Mouse (Mus musculus): ENCODE measurements around the gene Slc6a19.
"Not testable (repeated sequence)": the region's sequence is repeated elsewhere in the genome, so short reads cannot be mapped to it uniquely, and the experiment has no call there.

The Slc6a19 gene

DNA sequence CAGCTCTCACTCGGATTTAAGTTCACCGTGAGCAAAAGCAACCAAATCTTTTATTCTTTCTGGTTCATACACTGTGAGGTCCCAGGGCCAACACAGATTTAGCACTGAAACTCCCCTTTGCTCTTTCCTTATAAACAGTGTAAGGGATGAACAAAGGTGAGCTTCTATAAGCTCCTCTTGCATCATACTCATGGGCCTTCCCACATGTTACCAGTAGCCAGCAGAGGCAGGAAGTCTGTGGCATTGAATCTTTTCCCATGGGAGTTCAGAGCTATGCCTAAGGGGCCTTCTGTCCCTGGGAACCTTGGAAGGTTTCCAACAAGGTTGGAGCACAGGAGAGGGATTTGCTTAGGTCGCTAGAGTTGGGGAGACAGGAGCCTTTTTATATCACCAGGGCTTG is 7.6 kb upstream of the Slc6a19 start:
- DNase-seq (ENCODE audit: low read depth) = no peak

DNA sequence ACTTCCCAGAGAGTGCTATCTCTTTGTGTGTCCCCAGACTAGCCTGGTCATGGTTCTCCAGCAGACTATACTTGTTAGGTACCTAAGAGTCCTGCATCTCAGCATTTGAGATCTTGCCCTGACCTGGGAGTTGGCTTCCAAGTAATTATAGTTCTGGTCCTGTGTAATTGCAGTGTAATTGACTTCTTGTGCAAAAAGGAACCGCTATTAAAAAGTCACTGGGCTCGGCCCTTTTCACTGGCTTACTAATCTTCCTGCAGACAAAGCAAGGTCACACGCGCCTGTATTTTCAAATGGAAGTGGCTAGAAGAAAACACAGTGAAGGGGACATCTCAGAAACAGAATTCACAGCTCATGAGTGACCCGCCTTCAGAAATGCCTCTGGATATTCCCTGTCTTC is 7.1 kb upstream of the Slc6a19 start:
- no peak for DNase-seq (ENCODE audit: low read depth)

GRCm38 (mm10) chr13:73711221-73711620 is 6.6 kb upstream of the Slc6a19 start:
- no peak for DNase-seq (ENCODE audit: low read depth)

GRCm38 (mm10) chr13:73709491-73709890 is 4.8 kb upstream of the Slc6a19 start:
- DNase-seq (ENCODE audit: low read depth) = peak; percentile 8

DNA sequence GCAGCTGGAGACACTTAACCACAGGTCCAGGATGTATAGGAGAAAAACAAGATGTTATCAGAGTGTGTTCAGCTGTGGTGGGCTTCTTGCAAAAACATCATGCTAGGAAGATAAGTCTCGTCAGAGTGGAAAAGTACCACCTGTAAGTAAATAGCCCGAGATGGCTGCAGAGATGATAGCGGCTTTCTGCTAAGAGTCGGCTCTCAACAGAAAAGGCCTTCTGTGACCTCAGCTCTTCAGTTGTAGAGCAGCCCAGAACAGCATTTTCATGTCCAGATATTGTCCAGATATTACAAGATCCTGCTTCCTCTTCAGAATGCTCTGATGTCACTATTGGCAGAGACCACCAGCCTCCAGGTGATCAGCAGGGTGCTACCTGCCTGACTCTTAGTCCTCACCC is 1.2 kb downstream of the Slc6a19 start:
- not testable (repeated sequence) for DNase-seq (ENCODE audit: low read depth)

DNA sequence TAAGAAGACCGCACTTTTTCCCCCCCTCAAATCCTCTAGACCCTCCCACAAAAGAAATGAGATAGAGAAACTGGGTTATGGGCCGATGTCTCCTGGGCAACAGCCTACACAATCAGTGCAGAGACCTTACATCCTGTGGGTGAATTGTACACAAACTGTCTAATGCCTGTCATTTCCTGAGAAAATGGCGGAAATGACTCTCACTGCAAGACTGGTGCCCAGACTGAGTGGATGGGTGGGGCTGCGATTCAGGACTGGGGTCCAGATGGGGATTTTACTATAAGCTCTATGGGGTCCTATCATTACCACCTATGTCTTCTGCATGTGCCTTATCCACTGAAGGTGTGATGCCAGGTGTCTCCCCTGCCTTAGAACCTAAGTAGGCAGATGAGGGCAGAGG is 1.9 kb downstream of the Slc6a19 start:
- no peak for DNase-seq (ENCODE audit: low read depth)

DNA sequence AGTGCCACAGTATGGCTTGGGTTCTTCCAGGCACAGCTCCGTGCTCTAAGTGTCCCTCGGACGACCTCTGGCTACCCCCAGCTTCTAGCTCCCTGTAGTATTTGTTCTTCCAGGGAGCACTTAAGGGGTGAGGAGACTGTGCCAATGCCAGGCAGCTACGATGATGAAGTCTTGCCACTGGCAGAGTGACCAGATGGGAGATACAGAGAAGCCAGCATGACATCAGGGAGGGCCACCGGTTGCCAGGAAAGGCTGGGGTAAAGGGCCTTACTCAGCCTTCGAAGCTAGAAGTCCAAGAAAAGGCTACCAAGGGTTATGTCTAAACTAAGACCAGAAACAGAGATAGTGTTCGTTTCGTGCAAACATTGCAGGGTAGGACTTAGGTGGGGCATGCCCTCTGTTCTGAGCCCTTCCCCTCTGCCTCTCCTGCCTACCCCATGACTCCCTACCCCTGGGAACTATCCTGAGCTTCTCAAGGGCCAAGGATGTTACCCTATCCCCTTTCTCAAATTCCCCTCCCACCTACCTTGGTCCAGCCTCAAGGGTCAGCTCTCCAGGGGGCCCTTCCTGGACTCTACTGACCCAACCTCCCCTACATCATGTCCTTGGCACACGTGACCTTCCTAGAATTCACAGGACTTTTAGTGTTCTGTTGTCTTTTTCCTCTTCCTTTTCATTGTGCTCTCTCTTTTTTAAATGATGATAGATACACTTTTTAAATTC is 3.3 kb downstream of the Slc6a19 start:
- DNase-seq (ENCODE audit: low read depth) = no peak

- DNase-seq (ENCODE audit: low read depth) = no peak
These were observed 4.1 kb downstream of the Slc6a19 start for GRCm38 (mm10) chr13:73700554-73700953.

- DNase-seq (ENCODE audit: low read depth) = no peak
These were observed 5.0 kb downstream of the Slc6a19 start for GRCm38 (mm10) chr13:73699714-73700113.

GRCm38 (mm10) chr13:73696529-73696928 is 8.1 kb downstream of the Slc6a19 start:
- DNase-seq (ENCODE audit: low read depth) = no peak

GRCm38 (mm10) chr13:73694972-73695371 is 9.7 kb downstream of the Slc6a19 start:
- no peak for DNase-seq (ENCODE audit: low read depth)

- DNase-seq (ENCODE audit: low read depth) = no peak
These were observed 11.3 kb downstream of the Slc6a19 start for GRCm38 (mm10) chr13:73693333-73693732.

DNA sequence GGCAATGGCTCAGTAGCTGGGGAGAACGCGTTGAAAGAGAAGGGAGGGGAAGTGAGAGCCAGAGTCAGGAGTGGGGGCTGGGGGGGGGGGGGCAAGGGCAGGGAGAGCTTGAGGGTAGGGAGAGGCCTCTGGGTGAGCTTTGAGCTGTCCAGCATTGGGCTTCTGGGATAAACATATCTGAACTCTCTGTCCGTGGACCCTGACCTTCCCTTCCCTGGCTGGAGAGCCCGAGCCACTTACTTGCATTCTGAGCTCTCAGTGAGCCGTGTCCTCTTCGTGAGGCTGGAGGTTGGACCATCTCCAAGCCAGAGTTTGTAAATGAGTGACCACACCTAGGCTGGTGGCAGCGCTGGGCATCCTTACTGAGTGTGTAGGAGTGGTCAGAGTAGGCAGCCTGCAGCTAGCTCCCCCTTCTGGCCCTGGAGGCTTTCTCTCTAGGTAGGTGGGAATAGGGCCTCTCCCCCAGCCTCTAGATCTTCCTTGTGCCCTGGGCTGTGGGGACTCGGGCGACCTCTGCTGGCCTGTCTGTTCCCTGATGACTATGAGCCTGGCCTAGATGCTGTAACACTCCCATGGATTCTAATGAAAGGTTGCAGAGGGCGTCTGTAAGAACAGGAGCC is 12.3 kb downstream of the Slc6a19 start:
- peak; percentile 42 for DNase-seq (ENCODE audit: low read depth)

DNA sequence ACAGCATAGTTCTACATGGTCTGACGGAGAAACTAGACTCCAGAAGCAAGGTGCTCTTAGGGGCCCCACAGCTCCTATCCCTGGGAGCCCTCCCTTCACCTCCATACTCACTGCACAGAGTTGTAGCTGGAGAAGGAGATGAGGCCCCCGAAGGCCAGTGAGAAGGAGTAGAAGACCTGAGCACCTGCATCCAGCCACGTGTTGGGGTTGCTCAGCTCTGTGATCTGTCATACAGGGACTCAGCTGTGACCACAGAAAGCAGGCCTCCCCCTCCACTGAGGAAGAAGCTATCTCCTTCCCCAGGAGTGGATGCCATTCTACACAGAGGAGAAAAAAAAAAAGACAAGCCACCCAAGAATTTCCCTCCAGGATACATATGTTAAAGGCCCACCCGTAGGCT is 15.7 kb downstream of the Slc6a19 start:
- no peak for DNase-seq (ENCODE audit: low read depth)

DNA sequence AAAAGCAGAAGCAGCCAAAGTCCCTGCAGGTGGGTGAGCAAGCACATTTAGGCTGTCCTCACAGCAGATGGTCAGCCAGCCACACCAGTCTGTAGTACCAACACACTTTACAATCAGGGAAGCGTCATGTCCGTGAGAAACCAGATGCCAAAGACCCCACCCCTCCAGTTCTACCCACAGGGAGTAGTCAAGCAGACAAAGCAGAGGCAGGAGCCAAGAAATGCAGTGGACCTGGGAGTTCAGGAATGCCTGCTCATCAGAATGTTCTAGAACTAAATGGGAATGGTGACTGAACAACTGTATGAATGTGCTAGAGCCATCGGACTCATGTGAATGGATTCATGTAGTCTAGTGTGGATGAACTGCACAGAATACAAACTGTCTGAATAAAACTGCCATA is 17.1 kb downstream of the Slc6a19 start:
- DNase-seq (ENCODE audit: low read depth) = no peak

GRCm38 (mm10) chr13:73685502-73685901 is 19.2 kb downstream of the Slc6a19 start:
- DNase-seq (ENCODE audit: low read depth) = no peak

DNA sequence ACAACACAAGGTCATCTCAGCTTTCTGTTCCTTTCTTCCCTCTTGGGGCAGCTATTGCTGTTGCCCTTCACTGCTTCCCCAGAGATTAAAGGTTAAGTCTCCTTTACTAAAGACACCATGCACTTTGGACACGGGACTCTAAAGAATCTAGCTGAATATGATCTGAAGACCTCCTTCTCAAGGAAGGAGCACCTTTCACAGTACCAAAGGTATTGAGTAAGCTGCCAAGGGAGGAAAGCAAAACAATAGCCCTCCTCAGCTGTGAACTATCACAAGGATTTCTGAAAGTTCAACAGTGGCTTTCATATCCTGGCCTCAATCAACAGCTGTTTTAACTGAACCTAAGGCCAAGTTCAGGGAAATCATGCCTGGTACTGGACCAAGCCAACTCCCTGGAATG is 20.3 kb downstream of the Slc6a19 start:
- DNase-seq (ENCODE audit: low read depth) = no peak

DNA sequence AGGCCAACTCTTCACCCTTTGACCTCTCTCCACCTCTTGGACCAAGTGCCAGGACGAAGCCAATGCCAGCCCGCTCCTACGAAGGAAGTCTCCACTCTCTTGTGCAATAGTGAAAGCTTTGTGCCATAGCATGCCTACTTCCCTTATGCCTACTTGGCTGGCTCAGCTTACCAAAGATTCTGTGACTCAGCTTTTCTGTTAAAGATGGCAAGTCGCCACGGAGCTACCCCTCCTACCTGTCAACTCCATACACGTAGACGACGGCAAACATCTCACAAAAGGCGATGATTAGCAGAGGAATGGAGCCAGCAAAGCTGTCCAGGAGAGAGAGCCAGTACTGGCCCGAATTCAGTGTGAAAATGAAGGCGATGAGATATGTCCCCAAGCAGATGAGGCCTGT is 21.0 kb downstream of the Slc6a19 start:
- DNase-seq (ENCODE audit: low read depth) = peak; percentile 38

DNA sequence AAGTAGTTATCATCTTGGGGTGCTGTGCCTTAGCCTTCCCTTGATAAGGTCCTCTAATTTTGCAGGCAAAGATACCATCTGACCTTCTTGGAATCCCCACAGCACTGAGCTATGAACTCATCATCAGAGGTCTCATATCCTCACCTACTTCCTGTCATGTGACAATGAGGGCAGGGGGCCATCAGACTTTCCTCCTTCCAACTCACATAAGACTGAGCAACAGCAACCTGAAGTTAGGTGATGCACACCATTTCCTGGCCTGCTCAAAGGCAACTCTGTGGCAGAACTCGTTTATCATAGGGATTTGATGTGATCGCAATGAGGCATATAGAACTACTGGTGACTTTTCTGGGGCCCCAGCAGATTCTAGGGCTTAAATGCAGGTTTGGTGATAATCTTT is 22.4 kb downstream of the Slc6a19 start:
- DNase-seq (ENCODE audit: low read depth) = no peak

GRCm38 (mm10) chr13:73680394-73680793 is 24.3 kb downstream of the Slc6a19 start:
- peak; percentile 32 for DNase-seq (ENCODE audit: low read depth)

DNA sequence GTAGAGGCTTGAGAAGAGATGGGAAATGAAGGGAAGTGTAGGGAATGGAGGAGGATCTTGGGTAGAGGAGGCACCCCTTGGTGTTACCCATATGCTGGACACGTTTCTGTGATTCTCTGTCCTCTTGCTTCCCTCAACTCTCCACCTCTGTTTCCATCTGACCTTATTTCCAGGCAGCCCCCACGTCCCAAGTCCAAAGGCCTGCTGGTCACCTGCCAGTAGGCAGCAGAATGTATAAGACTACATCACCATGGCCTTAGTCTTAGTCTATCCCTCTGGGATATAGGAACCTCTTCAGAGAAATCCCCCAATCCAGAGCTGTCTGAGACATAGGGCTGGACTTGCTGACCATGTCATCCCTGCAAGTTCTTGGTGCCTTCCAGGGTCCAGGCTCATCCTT is 25.4 kb downstream of the Slc6a19 start:
- DNase-seq (ENCODE audit: low read depth) = no peak

GRCm38 (mm10) chr13:73677853-73678252 is 26.8 kb downstream of the Slc6a19 start, which contains the start of gene Slc6a18:
Gene Slc6a18 (minus strand): TSS chr13:73678023.
- DNase-seq (ENCODE audit: low read depth) = no peak

GRCm38 (mm10) chr13:73675161-73675560 is 29.5 kb downstream of the Slc6a19 start:
- no peak for DNase-seq (ENCODE audit: low read depth)

DNA sequence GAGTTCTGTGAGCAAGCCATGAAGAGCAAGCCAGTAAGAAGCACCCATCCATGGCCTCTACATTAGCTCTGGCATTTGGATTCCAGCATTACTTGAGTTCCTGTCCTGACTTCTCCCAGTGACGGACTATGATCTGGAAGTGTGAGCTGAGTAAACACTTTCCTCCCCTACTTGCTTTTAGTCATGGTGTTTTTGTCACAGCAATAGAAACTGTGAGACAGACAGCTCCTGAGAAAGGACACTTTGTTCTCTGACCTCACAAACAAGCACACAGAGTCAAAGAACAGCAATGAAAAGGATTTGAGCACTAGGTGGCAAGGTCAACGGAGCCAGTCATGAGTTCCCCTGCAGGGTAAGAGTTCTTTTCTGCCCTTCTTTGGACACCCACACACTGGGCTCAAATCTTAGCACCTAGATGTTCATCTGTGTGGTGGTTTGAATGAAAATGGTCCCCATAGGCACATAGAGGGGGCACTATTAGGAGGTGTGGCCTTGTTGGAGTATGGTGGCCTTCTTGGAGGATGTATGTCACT is 44.4 kb downstream of the Slc6a19 start:
- no peak for DNase-seq (ENCODE audit: low read depth)
